Mouse (Mus musculus) stomach, embryonic 16.5 days (tissue): Measurements from ENCODE around the gene Riiad1. TPM values are rescaled to one million over a fixed set of nuclear protein-coding genes. Genes with fewer than 3 reads are reported as not detected.

Source experiments
- ATAC-seq: fragments of 200-750 bp; cut with Nextera tagmentation; 2 replicates; pipeline ENCODE4 v1.8.0; 2017; ENCODE audit warnings: moderate number of reproducible peaks, moderate TSS enrichment; ENCODE audit not compliant: insufficient read depth, low FRiP score
- H3K27ac ChIP-seq: fragments of 300-500 bp; sonication (generic); 2 replicates; pipeline ENCODE4 v1.5.1; 2014; ENCODE audit warnings: low read length
- H3K27me3 ChIP-seq: fragments of 300-500 bp; sonication (generic); 2 replicates; pipeline ENCODE4 v1.6.1; 2014; ENCODE audit warnings: low read length, control low read depth, mixed read lengths; ENCODE audit not compliant: control insufficient read depth, insufficient read depth
- H3K36me3 ChIP-seq: fragments of 300-500 bp; sonication (generic); 2 replicates; pipeline ENCODE4 v1.6.1; 2014; ENCODE audit warnings: low read length; ENCODE audit not compliant: control insufficient read depth, insufficient read depth
- H3K4me1 ChIP-seq: fragments of 300-500 bp; sonication (generic); 2 replicates; pipeline ENCODE4 v1.6.1; 2014; ENCODE audit warnings: low read length, control low read depth, mixed read lengths; ENCODE audit not compliant: control insufficient read depth, insufficient read depth
- H3K4me2 ChIP-seq: fragments of 300-500 bp; sonication (generic); 2 replicates; pipeline ENCODE4 v1.6.1; 2014; ENCODE audit warnings: low read depth, low read length, mixed read lengths
- H3K4me3 ChIP-seq: fragments of 300-500 bp; sonication (generic); replicated peaks from 2 replicates; pipeline ENCODE4 v1.5.1; 2014; ENCODE audit warnings: mild to moderate bottlenecking, low read length
- H3K9ac ChIP-seq: fragments of 300-500 bp; sonication (generic); 2 replicates; pipeline ENCODE4 v1.6.1; 2014; ENCODE audit warnings: low read length
- H3K9me3 ChIP-seq: fragments of 300-500 bp; sonication (generic); replicated peaks from 2 replicates; pipeline ENCODE4 v1.6.1; 2016; ENCODE audit warnings: low read length, control low read depth; ENCODE audit not compliant: control insufficient read depth
- WGBS: fragments of 180-500 bp; shearing (Covaris S2); extraction: QIAGEN DNeasy Blood & Tissue Kit; methylation state at CpG from one replicate; pipeline ENCODE4 v1.1.7; 2014; 5-methylcytosine and 5-hydroxymethylcytosine counted together
- polyA plus RNA-seq: library from polyadenylated mRNA; unstranded; fragments of >200 nt; fragmentation: Nextera tagmentation; extraction: Ambion mirVana; gene quantifications from 2 replicates; pipeline ENCODE4 v1.2.1, GENCODE M21; 2015

Gene Riiad1
- polyA plus RNA-seq, 1 experiment from 2014 or later = 3.4 TPM

DNA sequence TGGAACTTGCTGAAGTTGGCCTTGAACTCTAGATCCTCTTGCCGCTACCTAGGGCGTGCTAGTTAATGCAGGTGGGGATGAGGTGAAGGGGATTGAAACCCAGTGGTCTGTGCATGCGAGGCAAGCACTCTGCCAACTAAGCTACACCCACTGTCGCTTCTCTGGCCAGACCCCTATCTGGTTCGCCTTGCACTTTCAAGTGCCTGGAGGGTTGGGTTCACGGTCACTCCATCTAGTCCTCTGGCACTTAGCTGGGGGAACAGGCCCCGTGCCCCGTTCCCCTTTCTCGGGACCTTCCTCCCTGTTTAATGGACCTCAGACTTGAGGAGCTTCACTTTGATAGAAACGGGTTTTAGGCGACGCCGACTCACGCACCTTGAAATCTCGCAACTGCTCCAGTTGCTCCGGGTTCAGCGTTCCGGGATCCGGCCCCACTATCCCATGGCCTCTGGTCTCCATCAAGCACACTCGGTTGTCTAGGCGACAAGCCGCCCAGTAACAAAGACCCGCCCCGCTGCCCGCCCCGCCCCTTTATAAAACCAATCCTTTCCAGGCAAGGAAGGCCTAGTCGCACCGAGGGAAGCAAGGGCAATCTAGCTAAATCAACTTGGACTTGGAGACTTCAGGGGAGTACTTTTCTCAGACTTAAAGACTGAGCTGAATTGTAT, 7.6 kb downstream of the Riiad1 start:
- 0 out of 2 replicates have a peak, but pooled peaks cover 3% of the 10 kb centered on the region for H3K4me1 ChIP-seq
- 14% methylated on average over 28 of the region's 28 CpGs for WGBS
- no peaks in the 10 kb centered on the region for H3K36me3 ChIP-seq
- peak; percentile 66; the same call in 1 of the 2 replicates for ATAC-seq
- H3K4me2 ChIP-seq = peak overlapping the region; percentile 50
- H3K27ac ChIP-seq = 0 out of 2 replicates have a peak overlapping the region, but pooled peaks have one; percentile 49
- no peaks in the 10 kb centered on the region for H3K27me3 ChIP-seq
- H3K4me3 ChIP-seq = no peak overlapping the region; the same call in 1 of the 2 replicates
- no peak overlapping the region for H3K9ac ChIP-seq
- no peaks in the 10 kb centered on the region for H3K9me3 ChIP-seq

DNA sequence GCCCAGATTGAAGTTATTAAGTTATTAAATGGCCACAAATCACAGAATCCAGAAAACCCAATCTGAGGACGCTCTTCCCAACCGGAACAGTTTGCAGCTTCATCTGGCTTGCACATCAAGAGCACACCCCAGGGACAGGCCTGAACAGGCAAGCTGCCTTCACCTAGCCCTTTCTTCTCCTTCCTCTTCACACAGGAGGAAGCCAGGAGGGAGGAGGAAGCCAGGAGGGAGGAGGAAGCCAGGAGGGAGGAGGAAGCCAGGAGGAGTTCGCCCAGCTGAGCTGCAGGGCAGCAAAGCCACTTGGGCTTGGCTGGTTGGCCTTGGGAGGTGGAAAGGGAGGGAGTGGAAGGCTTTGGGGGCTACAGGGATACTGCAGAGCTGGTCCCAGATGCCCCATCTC, 11.2 kb downstream of the Riiad1 start:
- no peak for ATAC-seq
- Histone ChIP-seq H3K27ac (peak overlapping the region; percentile 48), H3K36me3 (no peaks in the 10 kb centered on the region), H3K4me3 (no peak overlapping the region), H3K4me2 (no peak overlapping the region), H3K27me3 (no peaks in the 10 kb centered on the region), H3K4me1 (0 out of 2 replicates have a peak, but pooled peaks cover 3% of the 10 kb centered on the region), H3K9ac (no peak overlapping the region), H3K9me3 (no peaks in the 10 kb centered on the region)
- 50% methylated on average over 3 of the region's 3 CpGs for WGBS

DNA sequence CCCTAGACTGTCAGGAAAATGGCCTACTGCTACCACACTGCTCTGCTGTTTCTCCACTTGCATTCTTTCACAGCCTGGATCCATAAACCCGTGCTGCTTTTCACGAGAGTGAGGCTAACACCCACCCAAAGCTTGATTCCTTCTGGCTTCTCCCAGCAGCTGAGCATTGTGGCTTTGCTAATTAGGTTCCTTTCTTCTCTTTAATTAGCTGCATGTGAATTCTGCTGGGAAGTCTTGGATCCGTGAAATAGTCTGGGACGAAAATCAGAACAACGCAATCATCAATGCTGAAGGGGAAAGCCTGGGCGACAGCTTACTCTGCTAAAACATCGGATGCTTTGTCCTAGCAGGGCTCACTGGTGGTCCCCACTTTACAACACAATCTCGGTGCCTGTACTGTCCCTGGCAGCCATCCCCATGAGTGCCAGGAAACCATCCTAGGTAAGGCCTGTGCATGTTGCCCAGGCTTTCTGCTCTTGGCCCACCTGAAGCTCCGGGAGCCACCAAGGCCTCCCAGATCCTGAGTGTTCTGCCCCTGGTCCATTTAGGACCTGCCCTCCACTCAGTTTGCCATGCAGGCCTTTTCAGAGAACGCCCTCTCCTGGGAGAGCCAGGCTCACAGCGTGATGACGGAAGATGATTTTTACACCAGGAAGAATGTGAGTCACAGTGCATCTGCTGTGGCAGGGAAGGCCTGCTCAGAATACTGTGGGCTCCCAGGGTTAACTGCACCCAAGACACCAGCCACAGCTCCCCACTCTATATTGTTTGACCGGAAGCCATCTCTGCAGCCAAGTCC, 14.3 kb downstream of the Riiad1 start:
- no peaks in the 10 kb centered on the region for H3K4me1 ChIP-seq
- no peak overlapping the region for H3K27ac ChIP-seq
- 74% methylated on average over 13 of the region's 13 CpGs for WGBS
- ATAC-seq = no peak
- H3K9ac ChIP-seq = no peak overlapping the region
- H3K4me3 ChIP-seq = no peak overlapping the region
- no peaks in the 10 kb centered on the region for H3K9me3 ChIP-seq
- no peaks in the 10 kb centered on the region for H3K36me3 ChIP-seq
- no peak overlapping the region for H3K4me2 ChIP-seq
- H3K27me3 ChIP-seq = no peaks in the 10 kb centered on the region

DNA sequence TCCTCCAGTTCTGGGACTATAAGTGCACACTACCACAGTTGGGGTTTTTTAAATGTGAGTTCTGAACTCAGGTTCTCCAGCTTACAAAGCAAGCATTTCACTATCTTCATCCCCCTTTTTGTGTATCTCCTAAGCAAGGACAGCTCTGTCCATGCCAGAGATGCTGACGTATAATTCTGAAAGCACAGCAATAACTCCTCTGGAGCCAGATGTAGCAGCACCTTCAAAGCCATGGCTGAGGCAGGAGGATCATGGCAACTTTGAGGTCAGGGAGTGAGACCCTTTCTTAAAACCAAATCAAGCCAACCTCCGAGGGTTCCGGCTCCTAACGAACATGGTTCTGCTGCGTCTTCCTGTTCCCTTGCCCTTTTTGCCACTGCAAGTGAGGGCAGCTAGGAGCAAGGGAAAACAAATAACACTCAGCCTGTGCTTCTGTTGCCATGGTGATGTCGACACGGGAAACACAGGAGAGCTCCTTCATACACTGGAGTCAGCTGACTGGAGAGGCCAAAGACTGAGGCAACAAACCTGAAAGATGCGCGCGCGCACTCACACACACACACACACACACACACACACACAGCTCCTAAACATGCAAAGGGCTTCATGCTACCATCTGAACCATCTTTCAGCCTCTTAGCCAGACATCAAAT, 16.1 kb downstream of the Riiad1 start:
- no peaks in the 10 kb centered on the region for H3K36me3 ChIP-seq
- peak; percentile 53; the same call in 1 of the 2 replicates for ATAC-seq
- H3K4me1 ChIP-seq = no peaks in the 10 kb centered on the region
- no peak overlapping the region for H3K4me3 ChIP-seq
- 0 out of 2 replicates have a peak, but pooled peaks cover 2% of the 10 kb centered on the region for H3K9me3 ChIP-seq
- no peak overlapping the region for H3K4me2 ChIP-seq
- no peak overlapping the region for H3K27ac ChIP-seq
- H3K9ac ChIP-seq = no peak overlapping the region
- 48% methylated on average over 11 of the region's 11 CpGs for WGBS
- H3K27me3 ChIP-seq = no peaks in the 10 kb centered on the region

DNA sequence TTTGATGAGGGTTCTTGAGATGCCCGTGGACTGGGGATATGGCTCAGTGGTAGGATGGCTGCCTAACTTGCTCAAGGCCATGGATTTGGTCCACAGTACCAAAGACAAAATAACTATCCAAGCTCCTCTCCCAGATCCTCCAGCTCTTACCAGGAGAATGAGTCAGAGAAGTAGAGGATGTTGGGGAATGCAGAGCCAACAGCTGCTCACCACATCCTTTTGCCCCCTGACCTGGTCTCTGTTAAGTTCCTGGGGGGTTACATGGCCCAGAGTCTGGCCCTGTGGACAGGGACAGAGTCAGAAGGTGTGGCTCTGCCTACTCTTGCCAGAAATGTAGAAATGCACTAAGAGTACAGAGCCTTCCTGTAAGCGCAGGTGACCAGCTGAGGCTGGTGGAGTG, 20.3 kb downstream of the Riiad1 start:
- Histone ChIP-seq H3K9me3 (0 out of 2 replicates have a peak, but pooled peaks cover 5% of the 10 kb centered on the region), H3K4me1 (peaks cover 3% of the 10 kb centered on the region; the same call in 1 of the 2 replicates), H3K4me3 (no peak overlapping the region), H3K36me3 (no peaks in the 10 kb centered on the region), H3K27ac (no peak overlapping the region), H3K9ac (no peak overlapping the region), H3K27me3 (no peaks in the 10 kb centered on the region), H3K4me2 (no peak overlapping the region)
- ATAC-seq = no peak
- 92% methylated on average over 2 of the region's 2 CpGs for WGBS

DNA sequence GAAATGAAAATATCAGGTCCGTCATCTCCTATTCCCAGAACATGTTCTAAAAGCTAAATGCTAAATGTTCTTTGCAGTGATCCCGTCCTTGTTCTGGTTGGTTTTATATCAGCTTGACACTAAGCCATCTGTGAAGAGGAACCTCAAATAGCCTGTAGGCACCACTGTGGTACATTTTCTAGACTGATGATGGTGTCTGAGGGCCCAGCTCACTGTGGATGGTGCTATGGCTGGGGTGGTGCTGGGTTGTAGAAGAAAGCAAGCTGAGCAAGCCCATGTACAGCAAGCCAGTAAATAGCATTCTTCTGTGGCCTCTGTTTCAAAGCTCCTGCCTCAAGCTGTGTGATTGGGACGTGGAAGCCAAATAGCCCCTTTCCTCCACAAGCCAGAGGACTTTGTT, 23.1 kb downstream of the Riiad1 start:
- no peaks in the 10 kb centered on the region for H3K27me3 ChIP-seq
- 72% methylated on average over 3 of the region's 3 CpGs for WGBS
- H3K4me3 ChIP-seq = no peak overlapping the region
- H3K4me1 ChIP-seq = peaks cover 3% of the 10 kb centered on the region; the same call in 1 of the 2 replicates
- no peak overlapping the region for H3K9ac ChIP-seq
- 0 out of 2 replicates have a peak, but pooled peaks cover 5% of the 10 kb centered on the region for H3K9me3 ChIP-seq
- no peak for ATAC-seq
- H3K4me2 ChIP-seq = no peak overlapping the region
- no peaks in the 10 kb centered on the region for H3K36me3 ChIP-seq
- H3K27ac ChIP-seq = no peak overlapping the region

DNA sequence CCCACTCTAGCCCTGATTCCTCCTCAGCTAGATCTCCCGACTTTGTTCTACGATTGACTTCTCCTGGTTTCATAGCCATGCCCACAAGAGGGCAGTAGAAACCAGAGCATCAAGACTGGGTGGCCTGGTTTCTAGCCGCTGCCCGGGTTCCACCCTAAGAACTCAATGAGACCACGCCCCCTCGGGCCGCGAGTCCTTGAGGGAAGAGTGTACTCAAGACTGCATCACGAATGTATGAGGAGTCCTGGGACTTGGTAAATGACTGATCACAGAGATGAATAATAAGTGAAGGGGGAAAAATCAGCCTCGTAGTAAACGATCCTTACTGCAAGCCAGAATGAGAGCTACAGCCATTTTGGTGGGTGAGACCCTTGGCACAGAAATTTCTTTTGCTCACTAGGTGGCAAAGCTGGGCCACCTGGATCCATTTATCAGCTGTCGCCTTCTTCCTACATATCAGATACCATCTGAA, 23.6 kb downstream of the Riiad1 start:
- peaks cover 3% of the 10 kb centered on the region; the same call in 1 of the 2 replicates for H3K4me1 ChIP-seq
- no peaks in the 10 kb centered on the region for H3K36me3 ChIP-seq
- WGBS = under 1% methylated on average over 12 of the region's 12 CpGs
- peak overlapping the region; percentile 58 for H3K4me2 ChIP-seq
- peak overlapping the region; percentile 60 for H3K9ac ChIP-seq
- no peak overlapping the region for H3K27ac ChIP-seq
- ATAC-seq = peak; percentile 92
- H3K9me3 ChIP-seq = 0 out of 2 replicates have a peak, but pooled peaks cover 5% of the 10 kb centered on the region
- no peaks in the 10 kb centered on the region for H3K27me3 ChIP-seq
- H3K4me3 ChIP-seq = peak overlapping the region; percentile 36

DNA sequence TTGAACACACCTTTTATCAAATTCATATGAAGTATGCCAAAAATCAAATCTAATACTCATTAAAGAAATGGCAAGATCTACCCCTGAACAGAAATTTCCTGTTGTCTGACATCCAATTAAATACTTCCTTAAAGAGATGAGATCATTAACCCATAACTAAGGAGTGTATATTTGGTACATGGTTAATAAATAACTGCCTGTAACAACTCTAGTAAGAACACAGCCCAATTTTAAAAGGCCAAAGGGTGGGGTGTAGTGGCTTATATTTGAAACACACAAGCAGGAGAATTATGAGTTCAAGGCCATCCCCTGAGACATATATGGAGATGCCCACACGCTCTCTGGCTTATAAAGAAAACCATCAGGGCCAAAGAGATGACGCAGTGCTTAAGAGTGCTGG, 30.8 kb downstream of the Riiad1 start:
- ATAC-seq = no peak
- 91% methylated on average over 2 of the region's 2 CpGs for WGBS
- Histone ChIP-seq H3K4me3 (no peak overlapping the region), H3K27me3 (no peaks in the 10 kb centered on the region), H3K9ac (no peak overlapping the region), H3K4me2 (no peak overlapping the region), H3K27ac (no peak overlapping the region), H3K4me1 (no peaks in the 10 kb centered on the region), H3K36me3 (peaks cover 21% of the 10 kb centered on the region), H3K9me3 (no peaks in the 10 kb centered on the region)
